Mouse (Mus musculus) liver, adult 2 months (tissue): Measurements from ENCODE around the gene Ptpn6. TPM values are rescaled to one million over a fixed set of nuclear protein-coding genes. Genes with fewer than 3 reads are reported as not detected.

Experiments used
- DNase-seq: peaks from one replicate; pipeline ENCODE4 v3.0.0-alpha.2; 2011; ENCODE audit warnings: low read depth, low spot score; ENCODE audit errors: extremely low read depth
- H3K27ac ChIP-seq: fragments of 200-500 bp; replicated peaks from 2 replicates; pipeline ENCODE4 v1.5.1; 2012; ENCODE audit warnings: low read depth, mild to moderate bottlenecking, control low read depth, inconsistent platforms, low read length; ENCODE audit not compliant: insufficient read depth
- H3K27me3 ChIP-seq: fragments of 200-500 bp; 2 replicates; pipeline ENCODE4 v1.6.1; 2012; ENCODE audit warnings: mild to moderate bottlenecking, moderate library complexity, low read length, inconsistent platforms; ENCODE audit not compliant: control insufficient read depth, insufficient read depth
- H3K36me3 ChIP-seq: fragments of 200-500 bp; 2 replicates; pipeline ENCODE4 v1.6.1; 2012; ENCODE audit warnings: low read length, inconsistent platforms; ENCODE audit not compliant: control insufficient read depth, insufficient read depth
- H3K4me1 ChIP-seq: fragments of 200-500 bp; 2 replicates; pipeline ENCODE4 v1.6.1; 2011; ENCODE audit warnings: low read length; ENCODE audit not compliant: control insufficient read depth, insufficient read depth
- H3K4me3 ChIP-seq: fragments of 200-500 bp; 2 replicates; pipeline ENCODE4 v1.5.1; 2011; ENCODE audit warnings: low read depth, mild to moderate bottlenecking, control low read depth, low read length, moderate library complexity; ENCODE audit not compliant: insufficient read depth
- H3K79me2 ChIP-seq: fragments of 200-500 bp; 2 replicates; pipeline ENCODE4 v1.6.1; 2012; ENCODE audit warnings: inconsistent platforms, mild to moderate bottlenecking, low read length, moderate library complexity; ENCODE audit not compliant: control insufficient read depth, insufficient read depth
- H3K9ac ChIP-seq: fragments of 200-500 bp; 2 replicates; pipeline ENCODE4 v1.6.1; 2012; ENCODE audit warnings: low read depth, mild to moderate bottlenecking, control low read depth, inconsistent platforms, low read length
- CTCF ChIP-seq: fragments of 200-500 bp; IDR thresholded peaks from 2 replicates; pipeline ENCODE4 v1.5.1; 2011; ENCODE audit warnings: low read depth, low read length, control low read depth
- POLR2A ChIP-seq: fragments of 200-500 bp; IDR thresholded peaks from 2 replicates; pipeline ENCODE4 v1.6.1; 2011; ENCODE audit warnings: low read length, control low read depth; ENCODE audit not compliant: insufficient read depth; ENCODE audit errors: extremely low read depth
- WGBS: fragments of 180-500 bp; shearing (Covaris S2); methylation state at CpG from one replicate; pipeline ENCODE4 v1.1.7; 2018; 5-methylcytosine and 5-hydroxymethylcytosine counted together
- polyA plus RNA-seq: library from polyadenylated mRNA; depleted of rRNA; stranded (reverse); fragments of >200 nt; gene quantifications from 2 replicates; pipeline ENCODE4 v1.2.3, GENCODE M21; 2012
- total RNA-seq: library from RNA; depleted of rRNA; stranded (reverse); fragments of >200 nt; gene quantifications from 2 replicates; pipeline ENCODE4 v1.2.3, GENCODE M21; 2014

Ptpn6 gene
- total and polyA plus RNA-seq, 2 experiments: 17.8 to 19.7 TPM

DNA sequence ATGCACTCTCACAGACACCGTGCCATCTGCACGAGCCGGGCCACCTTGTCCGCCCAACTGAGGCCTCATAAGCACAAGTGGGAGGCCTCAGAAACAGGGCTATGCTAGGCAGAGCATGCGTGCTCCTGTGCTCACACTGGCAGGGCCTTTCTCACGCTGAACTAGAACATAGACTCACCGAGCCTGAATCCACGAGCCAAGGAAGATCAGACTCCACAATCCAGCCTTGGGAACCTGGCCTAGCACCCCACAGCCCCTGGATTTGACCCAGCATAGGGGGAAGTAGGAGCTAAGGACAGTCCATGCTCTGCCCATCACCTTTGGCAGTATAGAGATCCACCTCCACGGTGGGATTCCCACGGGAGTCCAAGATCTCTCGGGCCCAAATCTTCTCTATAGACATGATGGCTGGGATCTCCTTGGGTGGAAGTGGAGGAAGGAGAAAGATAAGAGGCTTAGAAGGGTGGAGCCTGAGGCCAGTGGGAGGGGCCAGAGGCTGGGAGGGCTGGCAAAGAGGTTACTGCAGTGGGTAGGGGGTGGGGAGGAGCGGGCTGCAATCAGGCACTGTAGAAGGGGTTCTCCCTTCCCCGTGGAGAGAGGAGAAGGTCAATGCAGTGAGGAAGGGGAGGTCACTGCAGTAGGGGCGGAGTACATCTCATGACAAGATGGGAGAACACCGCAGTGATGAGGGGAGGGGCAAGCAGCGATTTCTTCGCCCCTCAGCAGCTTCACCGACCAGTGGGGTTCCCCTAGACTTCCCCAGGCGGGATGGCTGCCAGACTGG, 29.6 kb upstream of the Ptpn6 start:
- no peak overlapping the region for H3K4me3 ChIP-seq
- H3K36me3 ChIP-seq: no peaks in the 10 kb centered on the region
- peaks cover 9% of the 10 kb centered on the region for H3K27me3 ChIP-seq
- DNase-seq: no peak
- 51% methylated on average over 19 of the region's 19 CpGs for WGBS
- no peaks in the 10 kb centered on the region for H3K79me2 ChIP-seq
- TF ChIP-seq CTCF (no peak), POLR2A (no peak)
- H3K9ac ChIP-seq: no peak overlapping the region
- peaks cover 5% of the 10 kb centered on the region; the same call in 1 of the 2 replicates for H3K4me1 ChIP-seq
- H3K27ac ChIP-seq: no peak overlapping the region

- Histone ChIP-seq H3K79me2 (no peaks in the 10 kb centered on the region), H3K27me3 (peaks cover 9% of the 10 kb centered on the region)
These were observed 29.0 kb upstream of the Ptpn6 start for GRCm38 (mm10) chr6:124767536-124767919.

GRCm38 (mm10) chr6:124765951-124766350, 27.4 kb upstream of the Ptpn6 start:
- DNase-seq: no peak
- Histone ChIP-seq H3K27me3 (peaks cover 9% of the 10 kb centered on the region), H3K4me3 (no peak overlapping the region), H3K4me1 (peaks cover 5% of the 10 kb centered on the region; the same call in 1 of the 2 replicates), H3K27ac (no peak overlapping the region), H3K9ac (no peak overlapping the region), H3K79me2 (no peaks in the 10 kb centered on the region), H3K36me3 (no peaks in the 10 kb centered on the region)
- 85% methylated on average over 7 of the region's 7 CpGs for WGBS
- TF ChIP-seq POLR2A (no peak), CTCF (no peak)

More at GRCm38 (mm10) chr6:124767536-124767919, 29.0 kb upstream of the Ptpn6 start:
- H3K4me3 ChIP-seq: no peak overlapping the region
- 70% methylated on average over 4 of the region's 4 CpGs for WGBS
- H3K27ac ChIP-seq: no peak overlapping the region
- no peak overlapping the region for H3K9ac ChIP-seq
- no peak for DNase-seq
- H3K36me3 ChIP-seq: no peaks in the 10 kb centered on the region
- TF ChIP-seq POLR2A (no peak), CTCF (no peak)
- H3K4me1 ChIP-seq: peaks cover 5% of the 10 kb centered on the region; the same call in 1 of the 2 replicates

DNA sequence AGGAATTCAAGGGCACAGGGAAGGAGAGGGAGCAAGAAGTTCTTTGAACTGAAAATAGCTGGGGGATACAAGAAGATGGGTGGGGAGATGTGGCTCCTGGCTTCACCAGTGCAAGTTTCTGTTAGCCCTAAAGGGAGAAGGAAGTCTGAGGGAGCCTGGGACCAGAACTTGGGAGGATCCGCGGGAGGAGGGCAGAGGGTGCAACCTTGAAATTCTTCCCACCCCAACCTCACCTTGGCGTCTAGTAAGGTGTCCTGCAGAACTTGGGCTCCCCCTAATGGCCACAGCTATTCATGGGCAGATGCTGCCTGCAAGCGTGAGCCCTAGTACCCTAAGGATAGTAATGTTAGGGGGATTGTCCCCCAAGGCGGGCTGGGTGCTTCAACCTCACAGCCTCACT, 20.7 kb upstream of the Ptpn6 start:
- peaks cover 26% of the 10 kb centered on the region for H3K4me1 ChIP-seq
- peaks cover 23% of the 10 kb centered on the region for H3K79me2 ChIP-seq
- peak; percentile 73 for DNase-seq
- no peak overlapping the region for H3K4me3 ChIP-seq
- no peaks in the 10 kb centered on the region for H3K36me3 ChIP-seq
- H3K9ac ChIP-seq: no peak overlapping the region
- 2% methylated on average over 5 of the region's 5 CpGs for WGBS
- TF ChIP-seq CTCF: peak; percentile 96
- TF ChIP-seq POLR2A: no peak
- H3K27ac ChIP-seq: no peak overlapping the region
- H3K27me3 ChIP-seq: no peaks in the 10 kb centered on the region

DNA sequence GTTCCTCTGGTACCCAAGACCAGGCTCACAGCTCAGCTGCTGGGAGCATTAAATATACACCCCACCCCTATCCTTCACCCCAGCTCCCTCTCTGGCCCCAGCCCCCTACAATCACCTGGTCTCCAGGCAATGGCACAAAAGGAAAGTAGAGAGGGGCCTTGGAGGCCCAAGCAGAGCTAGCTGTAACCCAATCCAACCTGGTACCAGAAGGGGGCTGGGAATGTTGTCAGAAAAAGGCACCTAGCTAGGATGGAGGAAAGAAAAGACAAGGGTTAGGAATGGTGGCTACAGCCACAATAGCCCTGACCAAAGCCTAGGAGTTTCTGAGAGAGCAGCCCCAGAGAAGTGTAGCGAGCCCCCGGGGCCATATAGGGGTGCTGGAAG, 20.3 kb upstream of the Ptpn6 start:
- peaks cover 29% of the 10 kb centered on the region for H3K4me1 ChIP-seq
- no peaks in the 10 kb centered on the region for H3K27me3 ChIP-seq
- TF ChIP-seq CTCF: no peak
- TF ChIP-seq POLR2A: no peak
- peaks cover 23% of the 10 kb centered on the region for H3K79me2 ChIP-seq
- H3K4me3 ChIP-seq: no peak overlapping the region
- H3K27ac ChIP-seq: peak overlapping the region; percentile 39; the same call in 1 of the 2 replicates
- H3K9ac ChIP-seq: no peak overlapping the region
- DNase-seq: no peak
- H3K36me3 ChIP-seq: no peaks in the 10 kb centered on the region
- 33% methylated on average over 2 of the region's 2 CpGs for WGBS
